Mouse (Mus musculus) heart, embryonic 16.5 days (tissue): ENCODE results near the gene Palmd. TPM values are rescaled to one million over a fixed set of nuclear protein-coding genes. Genes with fewer than 3 reads are reported as not detected.

Experiments used
- ATAC-seq: fragments of 200-750 bp; cut with Nextera tagmentation; replicated peaks from 2 replicates; pipeline ENCODE4 v1.8.0; 2017; ENCODE audit warnings: moderate number of reproducible peaks; ENCODE audit not compliant: insufficient read depth, low FRiP score; ENCODE audit errors: extremely low read depth
- H3K27ac ChIP-seq: fragments of 300-500 bp; sonication (generic); 2 replicates; pipeline ENCODE4 v1.5.1; 2014; ENCODE audit warnings: mild to moderate bottlenecking, low read length, control low read depth, moderate library complexity
- H3K27me3 ChIP-seq: fragments of 300-500 bp; sonication (generic); 2 replicates; pipeline ENCODE4 v1.6.1; 2014; ENCODE audit warnings: low read length, mixed read lengths; ENCODE audit not compliant: control insufficient read depth, insufficient read depth
- H3K36me3 ChIP-seq: fragments of 300-500 bp; sonication (generic); 2 replicates; pipeline ENCODE4 v1.6.1; 2014; ENCODE audit not compliant: control insufficient read depth, insufficient read depth
- H3K4me1 ChIP-seq: fragments of 300-500 bp; sonication (generic); 2 replicates; pipeline ENCODE4 v1.6.1; 2014; ENCODE audit warnings: low read length, mixed read lengths; ENCODE audit not compliant: control insufficient read depth, insufficient read depth
- H3K4me2 ChIP-seq: fragments of 300-500 bp; sonication (generic); 2 replicates; pipeline ENCODE4 v1.6.1; 2014; ENCODE audit warnings: low read depth, mild to moderate bottlenecking, control low read depth, low read length
- H3K4me3 ChIP-seq: fragments of 300-500 bp; sonication (generic); 2 replicates; pipeline ENCODE4 v1.5.1; 2014; ENCODE audit warnings: mild to moderate bottlenecking, control low read depth, low read length
- H3K9ac ChIP-seq: fragments of 300-500 bp; sonication (generic); 2 replicates; pipeline ENCODE4 v1.6.1; 2014; ENCODE audit warnings: low read length, control low read depth
- H3K9me3 ChIP-seq: fragments of 300-500 bp; sonication (generic); replicated peaks from 2 replicates; pipeline ENCODE4 v1.6.1; 2016; ENCODE audit warnings: low read length; ENCODE audit not compliant: control insufficient read depth
- WGBS: fragments of 180-500 bp; shearing (Covaris S2); extraction: QIAGEN DNeasy Blood & Tissue Kit; methylation state at CpG from one replicate; pipeline ENCODE4 v1.1.7; 2014; 5-methylcytosine and 5-hydroxymethylcytosine counted together
- polyA plus RNA-seq: library from polyadenylated mRNA; unstranded; fragments of >200 nt; fragmentation: Nextera tagmentation; extraction: Ambion mirVana; gene quantifications from 2 replicates; pipeline ENCODE4 v1.2.1, GENCODE M21; 2015

The Palmd gene
- polyA plus RNA-seq, 1 experiment from 2014 or later = 19.8 TPM

DNA sequence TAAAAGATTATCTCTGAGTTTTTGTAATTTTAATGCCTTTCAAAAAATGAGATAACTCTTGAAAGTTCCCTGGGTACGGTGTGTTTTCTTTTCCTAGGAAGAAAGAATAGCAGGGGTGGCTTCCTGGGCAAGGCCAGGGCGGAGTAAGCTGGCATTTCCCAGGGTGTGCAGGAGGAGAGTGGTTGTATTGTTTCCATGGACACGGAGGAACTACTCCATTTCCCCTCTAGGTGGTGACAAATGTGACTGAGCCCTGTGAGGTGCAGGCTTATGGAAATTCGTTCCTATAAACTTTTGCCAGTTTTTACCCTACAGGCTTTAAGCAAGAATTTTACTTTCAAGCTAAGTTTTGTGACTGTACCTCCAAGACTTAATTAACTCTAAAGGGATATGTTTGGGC is 2.6 kb downstream of the Palmd start:
- peak; percentile 71 for ATAC-seq
- H3K36me3 ChIP-seq = no peaks in the 10 kb centered on the region
- peaks cover 4% of the 10 kb centered on the region for H3K4me1 ChIP-seq
- peak overlapping the region; percentile 53 for H3K4me2 ChIP-seq
- H3K9ac ChIP-seq = no peak overlapping the region
- no peaks in the 10 kb centered on the region for H3K27me3 ChIP-seq
- no peak overlapping the region for H3K27ac ChIP-seq
- no peaks in the 10 kb centered on the region for H3K9me3 ChIP-seq
- 15% methylated on average over 4 of the region's 4 CpGs for WGBS
- no peak overlapping the region for H3K4me3 ChIP-seq

- peak overlapping the region; percentile 73 for H3K27ac ChIP-seq
- H3K4me2 ChIP-seq = no peak overlapping the region
These were observed 4.4 kb downstream of the Palmd start for GRCm38 (mm10) chr3:116964426-116964825.

GRCm38 (mm10) chr3:116963213-116963612 is 5.6 kb downstream of the Palmd start:
- ATAC-seq = peak; percentile 65
- peak overlapping the region; percentile 21; the same call in 1 of the 2 replicates for H3K27ac ChIP-seq
- peaks cover 4% of the 10 kb centered on the region for H3K4me1 ChIP-seq
- no peak overlapping the region for H3K9ac ChIP-seq
- H3K9me3 ChIP-seq = no peaks in the 10 kb centered on the region
- no peak overlapping the region for H3K4me2 ChIP-seq
- no peaks in the 10 kb centered on the region for H3K36me3 ChIP-seq
- no peak overlapping the region for H3K4me3 ChIP-seq
- 36% methylated on average over 4 of the region's 4 CpGs for WGBS
- H3K27me3 ChIP-seq = no peaks in the 10 kb centered on the region

More at GRCm38 (mm10) chr3:116964426-116964825, 4.4 kb downstream of the Palmd start:
- H3K4me3 ChIP-seq = no peak overlapping the region
- H3K27me3 ChIP-seq = no peaks in the 10 kb centered on the region
- H3K9ac ChIP-seq = no peak overlapping the region
- H3K9me3 ChIP-seq = no peaks in the 10 kb centered on the region
- WGBS = 73% methylated on average over 9 of the region's 9 CpGs
- no peaks in the 10 kb centered on the region for H3K36me3 ChIP-seq
- no peak for ATAC-seq
- H3K4me1 ChIP-seq = peaks cover 4% of the 10 kb centered on the region

- no peak overlapping the region for H3K4me2 ChIP-seq
- 77% methylated on average over 15 of the region's 15 CpGs for WGBS
- H3K9me3 ChIP-seq = no peaks in the 10 kb centered on the region
- no peak overlapping the region for H3K9ac ChIP-seq
- no peak for ATAC-seq
- H3K36me3 ChIP-seq = no peaks in the 10 kb centered on the region
- no peak overlapping the region for H3K27ac ChIP-seq
- no peaks in the 10 kb centered on the region for H3K27me3 ChIP-seq
- peaks cover 4% of the 10 kb centered on the region for H3K4me1 ChIP-seq
- no peak overlapping the region for H3K4me3 ChIP-seq
These were observed 7.2 kb downstream of the Palmd start for GRCm38 (mm10) chr3:116961354-116962142.

GRCm38 (mm10) chr3:116960414-116960813 is 8.4 kb downstream of the Palmd start:
- H3K9ac ChIP-seq = no peak overlapping the region
- 68% methylated on average over 2 of the region's 2 CpGs for WGBS
- no peaks in the 10 kb centered on the region for H3K9me3 ChIP-seq
- ATAC-seq = no peak
- H3K4me2 ChIP-seq = no peak overlapping the region
- no peaks in the 10 kb centered on the region for H3K27me3 ChIP-seq
- no peak overlapping the region for H3K27ac ChIP-seq
- H3K36me3 ChIP-seq = no peaks in the 10 kb centered on the region
- no peak overlapping the region for H3K4me3 ChIP-seq
- peaks cover 4% of the 10 kb centered on the region for H3K4me1 ChIP-seq

DNA sequence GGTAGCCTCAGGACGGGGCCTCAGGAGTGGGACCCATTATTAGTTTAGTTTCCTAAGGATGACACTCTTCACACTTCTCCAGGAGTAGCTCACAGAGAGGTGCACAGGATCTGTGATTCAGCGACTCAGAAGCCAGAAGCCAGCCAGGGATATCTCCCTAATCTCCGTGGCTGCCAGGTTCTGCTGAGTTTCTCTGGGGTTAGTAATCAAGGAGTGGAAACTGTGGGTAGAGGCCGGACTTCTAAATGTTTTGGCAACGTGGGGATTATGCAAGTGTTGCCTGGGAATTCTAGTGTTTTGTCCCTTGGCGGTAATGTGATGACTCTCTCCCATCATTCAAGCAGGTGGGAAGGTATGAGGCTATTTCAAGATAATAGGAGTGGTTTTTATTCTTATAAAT is 13.7 kb downstream of the Palmd start:
- 0 out of 2 replicates have a peak, but pooled peaks cover 3% of the 10 kb centered on the region for H3K4me1 ChIP-seq
- no peaks in the 10 kb centered on the region for H3K36me3 ChIP-seq
- no peak for ATAC-seq
- H3K4me3 ChIP-seq = no peak overlapping the region
- H3K9me3 ChIP-seq = no peaks in the 10 kb centered on the region
- H3K9ac ChIP-seq = no peak overlapping the region
- H3K27me3 ChIP-seq = no peaks in the 10 kb centered on the region
- no peak overlapping the region for H3K4me2 ChIP-seq
- WGBS = 58% methylated on average over 6 of the region's 6 CpGs
- H3K27ac ChIP-seq = no peak overlapping the region

DNA sequence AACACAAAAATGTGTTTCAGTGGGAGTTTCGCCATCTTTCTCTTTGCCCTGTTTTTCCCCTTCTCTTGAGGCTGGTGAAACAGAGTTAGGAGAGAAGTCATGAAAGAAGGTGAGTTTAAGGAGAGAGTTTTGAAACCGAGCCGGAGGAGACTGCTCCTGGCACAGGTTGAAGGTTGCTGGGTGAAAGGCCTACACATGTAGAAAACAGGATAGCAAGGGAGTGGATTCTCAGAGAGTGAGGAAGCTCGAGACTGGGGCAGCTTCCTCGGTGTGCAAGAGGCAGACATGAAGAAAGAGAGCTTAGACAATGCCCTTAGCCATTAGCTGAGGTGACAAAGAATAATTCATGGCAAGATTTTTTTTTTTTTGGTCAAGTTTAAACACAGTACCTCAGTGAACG is 15.4 kb downstream of the Palmd start:
- no peak overlapping the region for H3K9ac ChIP-seq
- no peak overlapping the region for H3K4me3 ChIP-seq
- WGBS = 80% methylated on average over 6 of the region's 6 CpGs
- H3K36me3 ChIP-seq = no peaks in the 10 kb centered on the region
- H3K4me1 ChIP-seq = 0 out of 2 replicates have a peak, but pooled peaks cover 3% of the 10 kb centered on the region
- no peak overlapping the region for H3K27ac ChIP-seq
- no peak for ATAC-seq
- H3K27me3 ChIP-seq = no peaks in the 10 kb centered on the region
- no peaks in the 10 kb centered on the region for H3K9me3 ChIP-seq
- no peak overlapping the region for H3K4me2 ChIP-seq

DNA sequence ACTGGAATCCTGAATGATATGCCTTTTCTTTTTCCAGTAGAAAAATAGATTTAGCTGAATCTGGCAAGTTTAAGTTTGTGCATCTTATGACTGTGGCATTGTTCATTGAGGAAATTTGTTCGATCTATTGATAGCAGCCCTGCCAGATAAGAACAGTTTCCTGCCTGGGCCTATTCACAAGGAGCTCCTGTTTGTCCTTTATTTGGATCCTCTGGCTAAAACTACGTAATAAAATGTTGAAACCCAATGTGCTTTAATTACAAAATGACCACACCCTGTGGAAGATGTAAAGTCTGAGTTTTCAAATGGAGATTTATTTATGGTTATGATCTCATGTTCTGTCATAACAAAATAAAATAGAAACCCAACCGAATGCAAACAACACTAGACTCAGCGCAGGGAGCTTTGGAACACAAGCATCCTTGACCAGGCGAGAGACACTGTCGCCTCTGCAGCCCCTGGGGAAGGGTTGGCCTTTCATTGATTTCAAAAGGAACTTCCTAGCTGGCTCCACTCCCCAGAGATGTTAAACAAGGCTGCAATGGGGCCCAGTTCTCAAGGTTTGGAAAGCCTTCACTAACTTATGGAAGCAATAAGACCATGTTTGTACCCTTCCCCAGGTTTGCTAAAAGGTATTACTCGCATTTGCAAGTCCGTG is 16.4 kb downstream of the Palmd start:
- Histone ChIP-seq H3K27ac (0 out of 2 replicates have a peak overlapping the region, but pooled peaks have one; percentile 15), H3K4me1 (0 out of 2 replicates have a peak, but pooled peaks cover 3% of the 10 kb centered on the region), H3K36me3 (no peaks in the 10 kb centered on the region), H3K9me3 (no peaks in the 10 kb centered on the region), H3K27me3 (no peaks in the 10 kb centered on the region), H3K4me3 (no peak overlapping the region), H3K9ac (no peak overlapping the region), H3K4me2 (no peak overlapping the region)
- no peak for ATAC-seq
- 74% methylated on average over 8 of the region's 8 CpGs for WGBS

DNA sequence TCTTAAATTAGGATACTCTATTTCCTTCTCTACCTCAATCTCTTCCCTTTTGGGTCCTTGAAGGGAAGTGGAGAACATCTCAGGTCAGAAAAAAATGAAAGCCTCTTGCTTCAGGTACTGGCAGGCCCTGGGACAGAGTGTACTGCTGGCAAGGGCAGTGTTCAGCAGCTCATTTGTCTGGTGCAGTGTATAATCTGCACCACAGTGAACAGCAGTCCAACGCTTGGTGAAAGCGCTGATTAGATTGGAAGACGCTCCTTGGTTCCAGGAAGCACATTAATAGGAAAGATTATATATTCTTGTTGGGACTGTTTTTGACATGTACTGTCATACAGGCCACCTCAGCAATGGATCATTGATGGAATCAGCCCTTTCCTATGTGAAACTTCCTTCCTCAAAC is 17.3 kb downstream of the Palmd start:
- Histone ChIP-seq H3K36me3 (no peaks in the 10 kb centered on the region), H3K4me3 (no peak overlapping the region)

More for the DNA sequence above, 17.3 kb downstream of the Palmd start:
- H3K9me3 ChIP-seq = no peaks in the 10 kb centered on the region
- H3K4me1 ChIP-seq = 0 out of 2 replicates have a peak, but pooled peaks cover 3% of the 10 kb centered on the region
- no peak overlapping the region for H3K4me2 ChIP-seq
- no peaks in the 10 kb centered on the region for H3K27me3 ChIP-seq
- H3K27ac ChIP-seq = 0 out of 2 replicates have a peak overlapping the region, but pooled peaks have one; percentile 11
- peak; percentile 60 for ATAC-seq
- whole genome bisulfite sequencing = 55% methylated on average over 3 of the region's 3 CpGs
- no peak overlapping the region for H3K9ac ChIP-seq
